Mouse (Mus musculus) heart, postnatal 0 days (tissue): ENCODE results near the gene Ntn5.

Experiments used
- CTCF ChIP-seq: IDR thresholded peaks from 2 replicates; pipeline ENCODE4 v1.5.1; 2016; ENCODE audit warnings: antibody characterized with exemption, control low read depth, low read depth
- EP300 ChIP-seq: IDR thresholded peaks from 2 replicates; pipeline ENCODE4 v1.6.1; 2016; ENCODE audit warnings: antibody characterized with exemption, low read depth

GRCm38 (mm10) chr7:45726419-45726818 is 42.6 kb downstream of the Ntn5 start:
- TF ChIP-seq EP300 (no peak), CTCF (no peak)
